Mouse (Mus musculus) olfactory bulb, adult 2 months (tissue): Measurements from ENCODE around the gene Aldh3b2. TPM values are rescaled to one million over a fixed set of nuclear protein-coding genes. Genes with fewer than 3 reads are reported as not detected.

ENCODE experiments used
- H3K27ac ChIP-seq: fragments of 200-500 bp; 2 replicates; pipeline ENCODE4 v1.5.1; 2012; ENCODE audit warnings: low read depth, low read length; ENCODE audit not compliant: insufficient read depth
- H3K4me1 ChIP-seq: fragments of 200-500 bp; 2 replicates; pipeline ENCODE4 v1.6.1; 2012; ENCODE audit warnings: low read length; ENCODE audit not compliant: control insufficient read depth, insufficient read depth
- H3K4me3 ChIP-seq: fragments of 200-500 bp; 2 replicates; pipeline ENCODE4 v1.5.1; 2012; ENCODE audit warnings: mild to moderate bottlenecking, low read depth, low read length, moderate library complexity; ENCODE audit not compliant: insufficient read depth
- CTCF ChIP-seq: fragments of 200-500 bp; IDR thresholded peaks from 2 replicates; pipeline ENCODE4 v1.5.1; 2012; ENCODE audit warnings: low read depth, mild to moderate bottlenecking, low read length, moderate library complexity; ENCODE audit not compliant: insufficient read depth
- POLR2A ChIP-seq: fragments of 200-500 bp; IDR thresholded peaks from 2 replicates; pipeline ENCODE4 v1.6.1; 2012; ENCODE audit warnings: mild to moderate bottlenecking, low read depth, low read length, moderate library complexity; ENCODE audit not compliant: insufficient read depth
- WGBS: fragments of 180-500 bp; shearing (Covaris S2); methylation state at CpG from one replicate; pipeline ENCODE4 v1.1.7; 2018; 5-methylcytosine and 5-hydroxymethylcytosine counted together
- polyA plus RNA-seq: library from polyadenylated mRNA; stranded (reverse); fragments of >200 nt; gene quantifications from 2 replicates; pipeline ENCODE4 v1.2.4, GENCODE M21; 2012; ENCODE audit warnings: low replicate concordance; ENCODE audit not compliant: missing spikeins, insufficient read depth, insufficient read length

Gene Aldh3b2
- polyA plus RNA-seq: not detected in 2 replicates

GRCm38 (mm10) chr19:3972229-3972628 is at the start of gene Aldh3b2:
Aldh3b2 (plus strand) TSS chr19:3972328.
- Histone ChIP-seq H3K27ac (no peak within 1 kb of the TSS), H3K4me3 (no peak within 1 kb of the TSS), H3K4me1 (peaks cover 7% of the 10 kb centered on the region)
- TF ChIP-seq CTCF (no peak), POLR2A (no peak)
- 57% methylated on average over 9 of the region's 9 CpGs for WGBS

- Histone ChIP-seq H3K4me3 (no peak overlapping the region), H3K27ac (no peak overlapping the region), H3K4me1 (0 out of 2 replicates have a peak, but pooled peaks cover 7% of the 10 kb centered on the region)
- no peak for TF ChIP-seq POLR2A
- no peak for TF ChIP-seq CTCF
- 55% methylated on average over 10 of the region's 10 CpGs for WGBS
Measured at GRCm38 (mm10) chr19:3922661-3923371, 49.3 kb upstream of the Aldh3b2 start.

- Histone ChIP-seq H3K4me3 (no peak overlapping the region), H3K4me1 (0 out of 2 replicates have a peak, but pooled peaks cover 7% of the 10 kb centered on the region), H3K27ac (no peak overlapping the region)
- TF ChIP-seq POLR2A (no peak), CTCF (no peak)
- WGBS: 68% methylated on average over 13 of the region's 13 CpGs
Measured at GRCm38 (mm10) chr19:3923586-3923985, 48.5 kb upstream of the Aldh3b2 start.

DNA sequence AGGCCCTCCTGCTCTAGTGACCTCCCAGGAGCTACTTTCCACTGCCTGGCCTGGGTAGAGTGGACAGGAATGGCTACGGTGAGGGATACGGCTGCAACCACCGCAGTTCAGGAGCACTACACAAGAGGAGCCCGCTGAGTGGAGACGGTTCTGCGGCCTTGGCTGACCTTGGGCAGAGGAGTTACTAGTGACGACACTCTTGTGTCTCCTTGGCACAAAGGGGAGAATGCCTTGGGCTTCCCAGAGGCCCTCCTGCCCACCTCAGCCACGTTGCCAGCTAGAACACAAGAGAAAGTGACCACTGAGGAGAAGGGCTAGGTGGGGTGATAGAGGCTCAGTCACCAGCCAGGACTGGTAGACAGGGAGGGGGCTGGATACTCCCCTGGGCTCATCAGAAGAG is 47.9 kb upstream of the Aldh3b2 start:
- TF ChIP-seq CTCF (no peak), POLR2A (no peak)
- WGBS: 87% methylated on average over 8 of the region's 8 CpGs

GRCm38 (mm10) chr19:3924868-3925267 is 47.3 kb upstream of the Aldh3b2 start:
- no peak overlapping the region for H3K27ac ChIP-seq
- no peak overlapping the region for H3K4me3 ChIP-seq
- H3K4me1 ChIP-seq: peaks cover 20% of the 10 kb centered on the region
- TF ChIP-seq POLR2A (no peak), CTCF (no peak)
- WGBS: 90% methylated on average over 7 of the region's 7 CpGs

More for the DNA sequence above, 47.9 kb upstream of the Aldh3b2 start:
- peaks cover 13% of the 10 kb centered on the region for H3K4me1 ChIP-seq
- no peak overlapping the region for H3K4me3 ChIP-seq
- H3K27ac ChIP-seq: no peak overlapping the region

- Histone ChIP-seq H3K27ac (no peak overlapping the region), H3K4me3 (no peak overlapping the region), H3K4me1 (peaks cover 30% of the 10 kb centered on the region)
- WGBS: 84% methylated on average over 6 of the region's 6 CpGs
- TF ChIP-seq CTCF (no peak), POLR2A (no peak)
Measured at GRCm38 (mm10) chr19:3925859-3926258, 46.3 kb upstream of the Aldh3b2 start.

- Histone ChIP-seq H3K4me1 (peaks cover 30% of the 10 kb centered on the region), H3K4me3 (no peak overlapping the region), H3K27ac (no peak overlapping the region)
- TF ChIP-seq CTCF (no peak), POLR2A (no peak)
- WGBS: 70% methylated on average over 3 of the region's 3 CpGs
Measured at GRCm38 (mm10) chr19:3926279-3926678, 45.8 kb upstream of the Aldh3b2 start.

DNA sequence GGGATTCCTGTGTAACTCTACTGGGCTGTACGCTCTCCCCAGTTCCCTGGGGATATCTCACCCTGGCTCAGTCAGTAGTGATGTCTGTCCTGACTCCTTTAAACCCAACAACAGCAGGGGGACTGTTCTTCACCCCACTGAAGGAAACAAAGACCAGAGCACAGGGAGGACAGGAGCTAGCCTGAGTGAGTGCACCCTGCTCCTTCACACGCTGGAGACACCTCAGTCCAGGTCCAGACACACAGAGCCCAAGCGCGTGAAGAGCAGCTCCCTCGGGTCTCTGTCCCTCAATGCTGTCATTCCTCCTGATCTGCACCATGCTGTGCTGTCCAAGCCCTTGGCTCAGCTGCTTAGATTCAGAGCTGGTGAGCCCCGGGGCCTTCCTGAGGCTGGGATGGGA is 45.4 kb upstream of the Aldh3b2 start:
- Histone ChIP-seq H3K4me1 (peaks cover 30% of the 10 kb centered on the region), H3K27ac (no peak overlapping the region), H3K4me3 (no peak overlapping the region)
- 61% methylated on average over 6 of the region's 6 CpGs for WGBS
- no peak for TF ChIP-seq POLR2A

DNA sequence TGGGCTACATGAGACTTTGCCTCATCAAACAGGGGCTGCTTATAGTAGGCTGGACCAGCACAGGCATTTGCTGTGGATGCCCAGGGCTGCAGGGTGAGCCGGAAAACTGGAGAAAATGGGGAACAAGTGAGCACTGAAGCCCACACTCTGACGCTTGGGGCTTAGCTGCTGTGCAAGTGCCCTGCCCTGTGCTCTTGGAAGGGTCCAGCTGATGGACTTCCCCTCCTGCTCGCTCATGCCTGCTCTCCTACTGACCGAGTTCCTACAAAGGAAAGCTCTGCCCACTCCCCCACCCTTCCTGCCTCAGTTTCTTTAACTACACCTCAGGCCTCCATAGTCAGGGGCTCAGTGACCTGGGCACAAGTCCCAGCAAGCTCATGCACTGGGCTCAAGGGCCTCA is 44.1 kb upstream of the Aldh3b2 start:
- Histone ChIP-seq H3K4me3 (no peak overlapping the region), H3K4me1 (peaks cover 30% of the 10 kb centered on the region), H3K27ac (no peak overlapping the region)
- WGBS: 88% methylated on average over 4 of the region's 4 CpGs
- no peak for TF ChIP-seq POLR2A
- TF ChIP-seq CTCF: no peak
